Mouse (Mus musculus) B cell, adult (primary cell): ENCODE results near the gene Rpusd1. TPM values are rescaled to one million over a fixed set of nuclear protein-coding genes. Genes with fewer than 3 reads are reported as not detected.

ENCODE experiments used
- total RNA-seq: library from RNA; stranded (reverse); gene quantifications from 4 replicates; pipeline ENCODE4 v1.2.4, GENCODE M21; 2023; ENCODE audit not compliant: inconsistent age

The Rpusd1 gene
- total RNA-seq, result 5.2 to 7.4 TPM (median 7.3 TPM) in 4 replicates

GRCm38 (mm10) chr17:25727265-25728008 is at the start of gene Rpusd1, which contains the start of gene Chtf18:
Rpusd1 (plus strand) TSS chr17:25727670.
Chtf18 (minus strand) TSS chr17:25727419.

GRCm38 (mm10) chr17:25716711-25717637 is 10.5 kb upstream of the Rpusd1 start, which contains the start of gene Gng13:
Gng13 (plus strand) TSS chr17:25717171.

GRCm38 (mm10) chr17:25735745-25736144 is 8.3 kb downstream of the Rpusd1 start, which contains the start of gene Mslnl:
Mslnl (plus strand) TSS chr17:25736042.

GRCm38 (mm10) chr17:25754241-25754640 is 26.8 kb downstream of the Rpusd1 start, which contains the start of gene Msln:
Msln (minus strand) TSS chr17:25754378.

GRCm38 (mm10) chr17:25773549-25774120 is 46.2 kb downstream of the Rpusd1 start, which contains the start of gene Narfl:
Narfl (plus strand) TSS chr17:25773776.

Other genes starting within 250 kb of the Rpusd1 start
- gene Sstr5, start 230.4 kb upstream of the Rpusd1 start, total RNA-seq, result not detected in 4 replicates
- 0.21 to 0.67 TPM in 2 of 4 replicates, not detected in the others for gene Sox8, start 157.0 kb upstream of the Rpusd1 start, total RNA-seq
- gene Lmf1, start 148.6 kb upstream of the Rpusd1 start, total RNA-seq, result 26.7 to 32.2 TPM (median 29.1 TPM) in 4 replicates
- gene Gng13, start 10.5 kb upstream of the Rpusd1 start, total RNA-seq, result not detected in 4 replicates
- gene Chtf18, start 251 bp upstream of the Rpusd1 start, total RNA-seq, result 6.4 to 12.4 TPM (median 8.6 TPM) in 4 replicates
- gene Mslnl, start 8.4 kb downstream of the Rpusd1 start, total RNA-seq, result not detected in 4 replicates
- 1.6 TPM in 1 of 4 replicates, not detected in the others for gene Msln, start 26.7 kb downstream of the Rpusd1 start, total RNA-seq
- 27.3 to 40.0 TPM (median 36.0 TPM) in 4 replicates for gene Narfl, start 46.1 kb downstream of the Rpusd1 start, total RNA-seq
- 16.0 to 24.2 TPM (median 19.1 TPM) in 4 replicates for gene Haghl, start 58.0 kb downstream of the Rpusd1 start, total RNA-seq
- not detected in 4 replicates for gene Ccdc78, start 58.9 kb downstream of the Rpusd1 start, total RNA-seq
- gene Fam173a, start 65.2 kb downstream of the Rpusd1 start, total RNA-seq, result 46.3 to 58.4 TPM (median 50.0 TPM) in 4 replicates
- gene AC134908.4, start 68.0 kb downstream of the Rpusd1 start, total RNA-seq, result 1.5 TPM in 1 of 4 replicates, not detected in the others
- 10.2 to 15.1 TPM (median 13.2 TPM) in 4 replicates for gene Metrn, start 69.5 kb downstream of the Rpusd1 start, total RNA-seq
- gene Fbxl16, start 81.4 kb downstream of the Rpusd1 start, total RNA-seq, result not detected in 4 replicates
- 17.0 to 23.5 TPM (median 22.7 TPM) in 4 replicates for gene Wdr24, start 96.0 kb downstream of the Rpusd1 start, total RNA-seq
- gene Jmjd8, start 101.2 kb downstream of the Rpusd1 start, total RNA-seq, result 26.8 to 30.2 TPM (median 29.3 TPM) in 4 replicates
- 62.5 to 74.1 TPM (median 64.8 TPM) in 4 replicates for gene Stub1, start 105.7 kb downstream of the Rpusd1 start, total RNA-seq
- 0.84 to 2.9 TPM (median 1.9 TPM) in 4 replicates for gene Rhbdl1, start 109.6 kb downstream of the Rpusd1 start, total RNA-seq
- 3.4 to 4.4 TPM (median 3.6 TPM) in 4 replicates for gene Gm20683, start 114.1 kb downstream of the Rpusd1 start, total RNA-seq
- 61.4 to 71.1 TPM (median 69.6 TPM) in 4 replicates for gene Rhot2, start 117.2 kb downstream of the Rpusd1 start, total RNA-seq
- gene Wdr90, start 133.8 kb downstream of the Rpusd1 start, total RNA-seq, result 33.3 to 45.0 TPM (median 38.3 TPM) in 4 replicates
- gene Mcrip2, start 141.1 kb downstream of the Rpusd1 start, total RNA-seq, result 0.69 to 3.3 TPM (median 3.0 TPM) in 3 of 4 replicates, not detected in the other
- gene Mettl26, start 147.4 kb downstream of the Rpusd1 start, total RNA-seq, result 24.4 to 27.9 TPM (median 26.1 TPM) in 4 replicates
- gene Wfikkn1, start 153.2 kb downstream of the Rpusd1 start, total RNA-seq, result 5.7 to 6.6 TPM (median 6.0 TPM) in 4 replicates
- 20.9 to 25.3 TPM (median 23.0 TPM) in 4 replicates for gene Rab40c, start 192.1 kb downstream of the Rpusd1 start, total RNA-seq
- 75.7 to 84.9 TPM (median 77.1 TPM) in 4 replicates for gene Pigq, start 217.3 kb downstream of the Rpusd1 start, total RNA-seq
- gene Nhlrc4, start 217.3 kb downstream of the Rpusd1 start, total RNA-seq, result not detected in 4 replicates
- gene A930017K11Rik, start 224.9 kb downstream of the Rpusd1 start, total RNA-seq, result 0.21 TPM in 1 of 4 replicates, not detected in the others